Mouse (Mus musculus) small intestine, adult 2 months (tissue): ENCODE data around the gene Bicra. TPM values are rescaled to one million over a fixed set of nuclear protein-coding genes. Genes with fewer than 3 reads are reported as not detected.

ENCODE experiments used
- H3K27ac ChIP-seq: fragments of 200-500 bp; 2 replicates; pipeline ENCODE4 v1.5.1; 2012; ENCODE audit warnings: low read depth, low read length, control low read depth, inconsistent platforms; ENCODE audit not compliant: insufficient read depth
- H3K27me3 ChIP-seq: fragments of 200-500 bp; 2 replicates; pipeline ENCODE4 v1.6.1; 2012; ENCODE audit warnings: mild to moderate bottlenecking, moderate library complexity, low read length, inconsistent platforms; ENCODE audit not compliant: control insufficient read depth, insufficient read depth
- H3K36me3 ChIP-seq: fragments of 200-500 bp; 2 replicates; pipeline ENCODE4 v1.6.1; 2012; ENCODE audit warnings: mild to moderate bottlenecking, low read length, control low read depth, inconsistent platforms; ENCODE audit not compliant: control insufficient read depth, insufficient read depth
- H3K4me1 ChIP-seq: fragments of 200-500 bp; 2 replicates; pipeline ENCODE4 v1.6.1; 2012; ENCODE audit warnings: low read length, inconsistent platforms, mixed read lengths; ENCODE audit not compliant: control insufficient read depth, insufficient read depth, insufficient read length
- H3K4me3 ChIP-seq: fragments of 200-500 bp; 2 replicates; pipeline ENCODE4 v1.5.1; 2012; ENCODE audit warnings: low read depth, mild to moderate bottlenecking, control low read depth, inconsistent platforms, low read length, moderate library complexity
- CTCF ChIP-seq: fragments of 200-500 bp; IDR thresholded peaks from 2 replicates; pipeline ENCODE4 v1.5.1; 2012; ENCODE audit warnings: low read depth, mild to moderate bottlenecking, control low read depth, inconsistent platforms, low read length, moderate library complexity, mixed read lengths; ENCODE audit not compliant: insufficient replicate concordance, insufficient read length; ENCODE audit errors: extremely low read depth
- POLR2A ChIP-seq: fragments of 200-500 bp; IDR thresholded peaks from 2 replicates; pipeline ENCODE4 v1.6.1; 2012; ENCODE audit warnings: low read depth, mild to moderate bottlenecking, control low read depth, inconsistent platforms, low read length, moderate library complexity
- WGBS: fragments of 180-500 bp; shearing (Covaris S2); methylation state at CpG from one replicate; pipeline ENCODE4 v1.1.7; 2018; 5-methylcytosine and 5-hydroxymethylcytosine counted together
- polyA plus RNA-seq: library from polyadenylated mRNA; depleted of rRNA; stranded (reverse); fragments of >200 nt; gene quantifications from 2 replicates; pipeline ENCODE4 v1.2.3, GENCODE M21; 2012

The Bicra gene
- polyA plus RNA-seq, 1 experiment: 31.0 TPM

DNA sequence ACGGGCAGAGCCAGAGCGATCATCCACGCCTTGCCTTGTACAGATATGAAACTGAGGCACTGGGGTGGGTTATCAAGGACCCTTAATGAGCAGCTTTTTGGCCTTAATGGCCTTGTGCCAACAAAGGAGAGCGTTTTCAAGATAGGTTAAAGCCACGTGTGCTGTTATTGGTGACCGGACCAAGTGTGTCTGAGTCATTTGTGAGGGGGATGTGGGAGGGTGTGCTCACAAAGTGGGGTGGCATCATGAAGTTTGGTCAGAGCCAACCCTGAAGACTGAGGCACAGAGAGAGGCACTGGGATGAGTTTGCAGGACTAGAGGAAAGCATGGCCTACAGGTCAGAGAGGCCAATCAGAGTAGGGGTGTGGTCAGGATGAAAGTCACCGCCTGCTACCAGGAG lies 93.3 kb downstream of the Bicra start:
- no peaks in the 10 kb centered on the region for H3K36me3 ChIP-seq

GRCm38 (mm10) chr7:15953307-15954074 lies 94.2 kb downstream of the Bicra start:
- 86% methylated on average over 13 of the region's 13 CpGs for WGBS
- H3K4me1 ChIP-seq: peaks cover 4% of the 10 kb centered on the region
- no peak overlapping the region for H3K4me3 ChIP-seq
- TF ChIP-seq CTCF: no peak
- no peak for TF ChIP-seq POLR2A
- H3K36me3 ChIP-seq: no peaks in the 10 kb centered on the region
- no peak overlapping the region for H3K27ac ChIP-seq
- H3K27me3 ChIP-seq: no peaks in the 10 kb centered on the region

More for the DNA sequence above, 93.3 kb downstream of the Bicra start:
- no peaks in the 10 kb centered on the region for H3K27me3 ChIP-seq
- no peak overlapping the region for H3K27ac ChIP-seq
- H3K4me1 ChIP-seq: no peaks in the 10 kb centered on the region; the same call in none of the 2 replicates
- H3K4me3 ChIP-seq: no peak overlapping the region
- TF ChIP-seq POLR2A (no peak), CTCF (no peak)
- WGBS: 84% methylated on average over 7 of the region's 7 CpGs

GRCm38 (mm10) chr7:15952416-15952815 lies 95.3 kb downstream of the Bicra start:
- no peak overlapping the region for H3K27ac ChIP-seq
- WGBS: 46% methylated on average over 3 of the region's 3 CpGs
- no peak overlapping the region for H3K4me3 ChIP-seq
- H3K4me1 ChIP-seq: peaks cover 5% of the 10 kb centered on the region
- TF ChIP-seq CTCF (no peak), POLR2A (no peak)
- no peaks in the 10 kb centered on the region for H3K36me3 ChIP-seq
- H3K27me3 ChIP-seq: no peaks in the 10 kb centered on the region

- Histone ChIP-seq H3K27me3 (no peaks in the 10 kb centered on the region), H3K36me3 (no peaks in the 10 kb centered on the region), H3K4me3 (no peak overlapping the region), H3K27ac (no peak overlapping the region), H3K4me1 (peaks cover 7% of the 10 kb centered on the region)
- TF ChIP-seq POLR2A (no peak), CTCF (no peak)
- WGBS: 84% methylated on average over 15 of the region's 15 CpGs
Measured at GRCm38 (mm10) chr7:15950008-15950407, 97.7 kb downstream of the Bicra start.

DNA sequence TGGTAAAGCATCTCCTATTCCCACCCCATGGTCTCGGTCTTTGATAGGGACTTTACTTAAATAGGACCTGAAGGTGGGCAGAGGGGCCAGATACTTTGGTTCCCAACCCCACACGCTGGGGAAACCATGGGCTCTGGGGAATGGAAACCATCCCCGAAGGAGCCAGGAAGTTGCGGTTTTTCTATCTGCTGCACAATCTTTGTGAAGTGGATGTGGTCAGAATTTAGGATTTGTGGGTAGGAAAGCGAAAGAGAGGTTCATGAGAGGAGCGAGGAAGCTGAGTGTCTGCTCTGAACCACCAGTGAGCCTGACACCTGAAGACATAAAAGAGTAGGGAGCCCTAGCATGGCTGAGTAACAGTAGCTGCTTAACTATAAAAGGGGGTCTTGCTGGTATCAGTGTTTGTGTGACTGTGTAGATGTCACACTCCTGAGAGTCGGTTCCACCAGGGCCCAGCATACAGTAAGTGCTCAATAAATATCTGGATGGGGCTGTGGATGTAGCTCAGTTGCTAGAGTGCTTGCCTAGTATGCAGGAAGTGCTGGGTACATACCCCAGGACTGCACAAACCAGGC lies 98.4 kb downstream of the Bicra start:
- no peak overlapping the region for H3K4me3 ChIP-seq
- peaks cover 10% of the 10 kb centered on the region for H3K4me1 ChIP-seq
- H3K36me3 ChIP-seq: peaks cover 2% of the 10 kb centered on the region
- TF ChIP-seq POLR2A (no peak), CTCF (no peak)
- WGBS: 65% methylated on average over 7 of the region's 7 CpGs
- no peaks in the 10 kb centered on the region for H3K27me3 ChIP-seq
- H3K27ac ChIP-seq: peak overlapping the region; percentile 42

GRCm38 (mm10) chr7:15948381-15948941 lies 99.3 kb downstream of the Bicra start:
- TF ChIP-seq POLR2A (no peak), CTCF (peak; percentile 87)
- H3K27ac ChIP-seq: peak overlapping the region; percentile 63
- peaks cover 10% of the 10 kb centered on the region for H3K4me1 ChIP-seq
- peaks cover 10% of the 10 kb centered on the region for H3K36me3 ChIP-seq
- 1% methylated on average over 23 of the region's 23 CpGs for WGBS
- peak overlapping the region; percentile 54 for H3K4me3 ChIP-seq
- no peaks in the 10 kb centered on the region for H3K27me3 ChIP-seq

DNA sequence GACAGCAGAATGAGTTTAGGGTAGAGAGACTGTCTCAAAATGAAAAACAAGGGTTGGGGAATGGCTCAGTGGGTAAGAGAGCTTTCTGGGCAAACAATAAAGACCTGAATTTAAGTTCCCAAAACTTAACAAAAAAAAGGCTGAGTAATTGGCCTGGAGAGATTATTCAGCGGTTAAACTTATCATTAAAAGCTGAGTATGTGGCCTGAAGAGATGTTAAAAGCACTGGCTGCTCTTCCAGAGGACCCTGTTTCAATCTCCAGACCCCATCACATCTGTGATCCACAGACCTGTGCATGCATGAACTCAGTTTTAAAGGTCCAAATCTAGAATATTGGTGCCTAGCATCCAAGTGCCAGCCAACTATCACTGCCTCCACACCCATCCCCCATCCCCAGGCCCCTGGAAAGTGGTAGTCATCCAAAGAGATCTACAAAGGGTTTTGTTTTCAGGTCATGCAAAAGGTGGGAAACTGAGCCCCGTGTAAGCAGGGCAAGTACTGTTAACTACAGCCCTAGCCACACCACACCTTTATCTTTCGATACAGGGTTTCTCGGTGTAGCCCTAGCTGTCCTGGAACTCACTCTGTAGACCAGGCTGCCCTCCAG lies 100.0 kb downstream of the Bicra start:
- Histone ChIP-seq H3K27ac (no peak overlapping the region), H3K4me1 (peaks cover 10% of the 10 kb centered on the region), H3K36me3 (peaks cover 16% of the 10 kb centered on the region), H3K4me3 (no peak overlapping the region), H3K27me3 (no peaks in the 10 kb centered on the region)
- no peak for TF ChIP-seq POLR2A
- TF ChIP-seq CTCF: no peak
- WGBS: 35% methylated on average over 4 of the region's 4 CpGs
